In genomic region chr15:79834130-79834880, GRCm38 (mm10) we compare ENCODE assay signal across 8 mouse cellular contexts. TPM values are rescaled to one million over a fixed set of nuclear protein-coding genes. Genes with fewer than 3 reads are reported as not detected.
A peak's percentile ranks its signal among the peaks of the same experiment; 100 is the strongest.
DNase-seq lines count a peak whose midpoint lies in the region; ATAC-seq lines count a peak whose summit lies in the region.

Gene Npcd (minus strand): TSS chr15:79834237.
Gene Cbx6 (minus strand): TSS chr15:79834688.

- H3K4me1 ChIP-seq in hindbrain, embryonic 13.5 days (replicated peaks) = peaks cover 54% of the 10 kb centered on the region

- H3K9ac ChIP-seq in hindbrain, embryonic 13.5 days = peak within 1 kb of the TSS; percentile 97

- peak; percentile 95 for DNase-seq in R1 (ENCODE audit: low read depth, low spot score)
- peak; percentile 99 for DNase-seq in cerebellum, postnatal 14 days
- DNase-seq in frontal cortex, postnatal 14 days (ENCODE audit: low spot score in 2 of 2) = peak; percentile 95 to 98
- peak; percentile 96 to 98 for DNase-seq in layer of hippocampus, postnatal 25 days (ENCODE audit: extremely low spot score in 1 of 2, low spot score in 1 of 2)
- DNase-seq in lung, postnatal 14 days = peak; percentile 97
- DNase-seq in retina, embryonic 14.5 days (ENCODE audit: low spot score) = peak; percentile 98
- DNase-seq in thymus, postnatal 36 days = peak; percentile 97

- H3K27ac ChIP-seq in hindbrain, embryonic 13.5 days = peak within 1 kb of the TSS; percentile 99

- WGBS in hindbrain, embryonic 13.5 days = 1% methylated on average over 55 of the region's 58 CpGs

- H3K36me3 ChIP-seq in hindbrain, embryonic 13.5 days = peaks cover 4% of the 10 kb centered on the region; the same call in 1 of the 2 replicates

- ATAC-seq in hindbrain, embryonic 13.5 days (ENCODE audit: low FRiP score) = peak; percentile 93

- H3K27me3 ChIP-seq in hindbrain, embryonic 13.5 days = no peaks in the 10 kb centered on the region

- H3K9me3 ChIP-seq in hindbrain, embryonic 13.5 days = no peaks in the 10 kb centered on the region

- peak within 1 kb of the TSS; percentile 91 for H3K4me3 ChIP-seq in hindbrain, embryonic 13.5 days

- H3K4me2 ChIP-seq in hindbrain, embryonic 13.5 days = peak within 1 kb of the TSS; percentile 98

RNA-seq across cellular contexts. Expression of gene Npcd, which starts in this region (rescaled TPM):
- 0.34 and 0.51 TPM in 2 replicates for polyA plus RNA-seq in hindbrain, embryonic 13.5 days (2015; fragmentation: Nextera tagmentation; extraction: Ambion mirVana)
- total RNA-seq in layer of hippocampus, postnatal 25 days (2021) = 10 to 100 TPM; 16.8 to 30.2 TPM

RNA-seq across cellular contexts. Expression of gene Cbx6, which starts in this region (rescaled TPM):
- 50.2 and 52.6 TPM in 2 replicates for polyA plus RNA-seq in hindbrain, embryonic 13.5 days (2015; fragmentation: Nextera tagmentation; extraction: Ambion mirVana)
- 100 to 1,000 TPM; 397 to 421 TPM for total RNA-seq in layer of hippocampus, postnatal 25 days (2021)

Comparison
In these comparisons a context has a peak if more than half of its experiments do, and no peak if none do; other contexts are left out.
1. Peak in every context shown above with its lines: DNase-seq, ATAC-seq, H3K4me3 ChIP-seq and H3K27ac ChIP-seq.